Mouse (Mus musculus) urinary bladder, postnatal 0 days (tissue): ENCODE data around the gene Cnksr3. TPM values are rescaled to one million over a fixed set of nuclear protein-coding genes. Genes with fewer than 3 reads are reported as not detected.

Source experiments
- polyA plus RNA-seq: library from polyadenylated mRNA; unstranded; fragments of >200 nt; fragmentation: Nextera tagmentation; extraction: Ambion mirVana; gene quantifications from 2 replicates; pipeline ENCODE4 v1.2.1, GENCODE M21; 2015

Gene Cnksr3
- 10.7 and 14.4 TPM in 2 replicates for polyA plus RNA-seq

GRCm38 (mm10) chr10:7211696-7212482 lies at the start of gene Cnksr3:
Gene Cnksr3 (minus strand): TSS chr10:7212237.

Other genes starting within 250 kb of the Cnksr3 start
- gene Ipcef1, start 159.8 kb downstream of the Cnksr3 start, polyA plus RNA-seq, result 0.47 TPM in 1 of 2 replicates, not detected in the other